Mouse (Mus musculus): ENCODE measurements around the gene Cmbl. TPM values are rescaled to one million over a fixed set of nuclear protein-coding genes. Genes with fewer than 3 reads are reported as not detected.

The Cmbl gene
- polyA plus RNA-seq, 1 experiment from 2014 or later, result 5.2 TPM

GRCm38 (mm10) chr15:31636091-31636595 lies 71.0 kb downstream of the Cmbl start:
- 73% methylated on average over 9 of the region's 9 CpGs for WGBS
- TF ChIP-seq CTCF (IDR thresholded peaks at IDR 0.05; ENCODE audit: low read depth), result no peak
- ATAC-seq (ENCODE audit: insufficient read depth), result no peak

More at GRCm38 (mm10) chr15:31636091-31636595, 71.0 kb downstream of the Cmbl start:
- Histone ChIP-seq H3K9ac (no peak overlapping the region), H3K4me2 (no peak overlapping the region), H3K4me1 (ENCODE audit: insufficient read depth) (no peaks in the 10 kb centered on the region), H3K9me3 (ENCODE audit: low read depth, low read length) (no peaks in the 10 kb centered on the region), H3K36me3 (ENCODE audit: insufficient read depth) (no peaks in the 10 kb centered on the region), H3K27ac (ENCODE audit: low read depth) (no peak overlapping the region), H3K27me3 (ENCODE audit: insufficient read depth, low read length) (no peaks in the 10 kb centered on the region), H3K4me3 (ENCODE audit: low read depth, low read length) (no peak overlapping the region)
- no peak for DNase-seq

Other genes with a start within 250 kb of the Cmbl start
- 3.0 and 3.7 TPM in 2 replicates for gene Ankrd33b, start 197.7 kb upstream of the Cmbl start, polyA plus RNA-seq (2014; fragmentation: Nextera tagmentation; extraction: Ambion mirVana)
- 2.3 and 2.6 TPM in 2 replicates for gene Ropn1l, start 111.7 kb upstream of the Cmbl start, polyA plus RNA-seq (2014; fragmentation: Nextera tagmentation; extraction: Ambion mirVana)
- 35.7 and 37.0 TPM in 2 replicates for gene March6, start 34.3 kb upstream of the Cmbl start, polyA plus RNA-seq (2014; fragmentation: Nextera tagmentation; extraction: Ambion mirVana)
- 600 and 601 TPM in 2 replicates for gene Cct5, start 36.4 kb downstream of the Cmbl start, polyA plus RNA-seq (2014; fragmentation: Nextera tagmentation; extraction: Ambion mirVana)
- gene Fam173b, start 36.5 kb downstream of the Cmbl start, polyA plus RNA-seq (2014; fragmentation: Nextera tagmentation; extraction: Ambion mirVana), result 13.2 and 15.0 TPM in 2 replicates